Mouse (Mus musculus) regulatory T cell (primary cell): ENCODE data around the gene Rps5.
"Not testable (repeated sequence)": the region's sequence is repeated elsewhere in the genome, so short reads cannot be mapped to it uniquely, and the experiment has no call there.

Experiments used
- in situ Hi-C: fragments of 300-600 bp; cut with MboI, MseI; formaldehyde crosslinking; loops from one replicate; pipeline ENCODE4 v1.15.1; 2025; ENCODE audit warnings: high pct_unique_total_duplicates

Gene Rps5

DNA sequence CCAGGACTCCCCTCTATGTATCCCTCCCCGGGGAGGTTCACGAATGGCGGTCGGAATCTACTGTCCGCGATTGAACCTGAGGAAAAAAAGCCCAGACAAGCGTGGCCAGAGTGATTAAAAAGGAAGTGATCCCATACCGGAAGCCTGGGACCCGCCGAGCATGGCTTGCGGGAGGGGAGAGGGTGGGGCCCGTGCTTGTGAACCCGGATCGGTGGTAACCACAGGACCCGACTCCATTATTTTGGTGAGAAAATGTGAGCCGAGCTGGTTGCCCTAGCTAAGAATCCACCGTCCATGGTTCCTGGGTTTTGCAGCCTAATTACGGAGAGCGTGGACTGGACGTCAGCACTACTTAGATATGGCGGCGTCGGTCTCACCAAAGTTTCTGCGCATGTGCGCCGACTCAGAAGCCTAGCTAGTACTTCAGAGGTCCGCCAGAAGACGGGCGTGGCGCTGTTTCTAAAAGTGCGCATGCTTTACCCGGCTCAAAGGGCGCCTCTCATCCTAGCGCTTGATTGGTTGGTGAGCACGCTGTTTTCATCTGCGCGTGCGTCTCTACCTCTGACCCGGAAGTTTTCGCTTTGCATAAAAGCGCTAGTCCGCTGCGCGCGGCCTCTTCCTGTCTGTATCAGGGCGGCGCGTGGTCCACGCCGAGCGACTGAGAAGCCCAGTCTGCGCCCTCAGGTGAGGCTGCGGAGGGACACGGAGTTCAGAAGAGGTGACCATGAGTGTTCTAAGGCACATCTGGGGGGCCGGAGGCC is at the start of gene Rps5:
Gene Rps5, plus strand, starts transcription at position 586 of the 761 bp plus-strand sequence.
- in situ Hi-C loops = no loop called here

DNA sequence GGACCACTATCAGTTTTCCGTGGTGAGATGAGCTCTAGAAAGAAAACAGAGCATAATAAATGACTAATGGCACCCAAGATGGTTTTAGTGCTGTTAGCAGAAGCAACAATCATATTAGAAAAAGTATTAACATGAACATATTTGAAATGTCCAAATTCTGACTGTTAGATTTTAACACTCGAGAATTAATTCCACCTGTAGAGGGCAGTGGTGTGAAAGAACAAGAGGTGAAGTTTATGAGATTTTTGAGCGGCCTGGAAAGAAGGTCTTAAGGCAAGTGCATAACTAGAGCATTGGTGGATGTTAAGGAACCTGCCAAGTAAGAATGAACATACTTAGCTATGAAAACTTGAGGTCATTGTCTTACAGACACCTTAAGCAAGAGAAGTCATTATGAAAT is 47.8 kb upstream of the Rps5 start:
- in situ Hi-C loops = loop anchor here (25.0 kb wide), 2 partner anchors 387 to 1237 kb away; partner anchors contain the start of gene Zfp606

DNA sequence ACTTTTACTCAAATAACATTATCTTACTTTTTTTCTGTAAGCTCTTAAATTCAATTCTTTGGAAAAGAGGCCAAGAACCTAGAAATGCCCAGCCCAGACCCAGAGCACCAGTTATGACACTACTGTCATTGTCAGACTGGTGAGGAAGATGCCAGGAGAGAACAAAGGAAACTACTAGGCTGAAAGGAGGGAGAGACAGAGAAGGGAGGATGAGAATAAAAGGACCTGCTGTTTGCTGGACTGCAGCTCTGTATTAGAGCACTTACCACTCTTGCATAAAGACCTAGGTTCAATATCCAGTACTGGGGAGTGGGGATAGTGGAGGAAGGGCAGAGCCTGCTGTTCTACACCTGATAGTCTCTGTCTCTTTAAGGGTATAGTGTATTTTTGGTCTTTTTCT is 42.1 kb upstream of the Rps5 start:
- in situ Hi-C loops = no loop called here

DNA sequence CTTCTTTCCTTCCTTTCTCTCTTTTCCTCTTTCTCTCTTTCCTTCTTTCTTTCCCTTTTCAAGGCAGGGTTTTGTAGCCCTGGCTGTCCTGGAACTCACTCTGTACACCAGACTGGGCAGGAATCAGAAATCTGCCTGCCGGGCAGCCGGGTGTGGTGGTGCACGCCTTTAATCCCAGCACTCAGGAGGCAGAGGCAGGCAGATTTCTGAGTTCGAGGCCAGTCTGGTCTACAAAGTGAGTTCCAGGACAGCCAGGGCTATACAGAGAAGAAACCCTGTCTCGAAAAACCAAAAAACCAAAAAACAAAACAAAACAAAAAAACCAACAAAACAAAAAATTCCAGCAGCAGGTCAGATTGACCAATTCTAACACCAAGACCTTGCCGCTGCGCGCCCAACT is 41.6 kb upstream of the Rps5 start:
- in situ Hi-C loops = not testable (repeated sequence)

GRCm38 (mm10) chr7:12880911-12881660 is 41.0 kb upstream of the Rps5 start, which contains the start of gene Zfp128:
Zfp128 (plus strand) TSS chr7:12881177.
- in situ Hi-C loops = no loop called here

GRCm38 (mm10) chr7:12886563-12887266 is 35.4 kb upstream of the Rps5 start:
- in situ Hi-C loops = no loop called here

- in situ Hi-C loops = no loop called here
Measured at GRCm38 (mm10) chr7:12887585-12887984, 34.5 kb upstream of the Rps5 start.

DNA sequence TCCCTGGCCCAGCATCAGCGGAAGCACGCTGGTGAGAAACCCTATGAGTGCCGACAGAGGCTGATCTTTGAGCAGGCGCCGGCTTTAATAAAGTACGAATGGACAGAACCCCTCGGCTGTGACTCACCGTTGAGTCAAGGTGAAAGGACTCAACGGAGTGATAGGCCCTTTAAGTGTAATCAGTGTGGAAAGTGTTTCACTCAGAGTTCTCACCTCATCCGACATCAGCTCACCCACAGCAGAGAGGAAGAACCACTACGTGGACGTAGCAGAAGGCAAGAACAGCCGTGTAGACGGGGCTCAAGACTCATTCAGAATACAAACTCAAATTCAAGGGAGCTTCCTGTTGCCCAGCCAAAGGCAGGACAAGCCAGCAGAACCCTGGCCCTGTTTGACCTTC is 31.2 kb upstream of the Rps5 start:
- in situ Hi-C loops = no loop called here

- in situ Hi-C loops = no loop called here
Measured at GRCm38 (mm10) chr7:12891334-12891733, 30.8 kb upstream of the Rps5 start.

GRCm38 (mm10) chr7:12897655-12898410 is 24.3 kb upstream of the Rps5 start, which contains the start of gene Zscan22:
Zscan22 (plus strand) TSS chr7:12897815.
- in situ Hi-C loops = loop anchor here (5.0 kb wide), 1 partner anchor 379 kb away; the partner anchor contains the start of genes Lig1 and Zswim9

- in situ Hi-C loops = no loop called here
Measured at GRCm38 (mm10) chr7:12901517-12901916, 20.6 kb upstream of the Rps5 start.

GRCm38 (mm10) chr7:12903623-12904022 is 18.5 kb upstream of the Rps5 start:
- in situ Hi-C loops = no loop called here

GRCm38 (mm10) chr7:12905146-12905545 is 16.9 kb upstream of the Rps5 start:
- in situ Hi-C loops = no loop called here

DNA sequence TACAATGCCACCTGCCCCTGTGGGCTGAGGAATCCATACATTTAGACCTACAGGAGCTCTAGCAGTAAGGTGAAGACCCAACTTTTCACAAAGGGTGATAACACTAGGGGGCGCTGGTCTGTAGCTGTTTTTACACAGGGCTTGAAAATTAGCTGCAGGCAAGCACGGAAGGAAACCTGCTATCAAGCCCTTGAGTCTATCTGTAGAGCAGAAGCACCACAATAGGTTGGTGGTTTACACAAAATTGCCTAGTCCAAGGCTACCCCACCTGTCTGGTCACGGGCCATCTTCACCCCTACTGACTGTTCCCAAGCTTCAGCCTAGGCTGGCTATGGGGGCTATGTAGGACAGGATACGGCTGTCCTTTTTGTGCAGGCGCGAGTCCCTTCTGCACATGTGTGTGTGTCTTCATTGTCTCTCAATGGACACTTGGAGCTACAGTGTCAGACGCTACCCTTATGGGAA is 12.6 kb upstream of the Rps5 start:
- in situ Hi-C loops = no loop called here

DNA sequence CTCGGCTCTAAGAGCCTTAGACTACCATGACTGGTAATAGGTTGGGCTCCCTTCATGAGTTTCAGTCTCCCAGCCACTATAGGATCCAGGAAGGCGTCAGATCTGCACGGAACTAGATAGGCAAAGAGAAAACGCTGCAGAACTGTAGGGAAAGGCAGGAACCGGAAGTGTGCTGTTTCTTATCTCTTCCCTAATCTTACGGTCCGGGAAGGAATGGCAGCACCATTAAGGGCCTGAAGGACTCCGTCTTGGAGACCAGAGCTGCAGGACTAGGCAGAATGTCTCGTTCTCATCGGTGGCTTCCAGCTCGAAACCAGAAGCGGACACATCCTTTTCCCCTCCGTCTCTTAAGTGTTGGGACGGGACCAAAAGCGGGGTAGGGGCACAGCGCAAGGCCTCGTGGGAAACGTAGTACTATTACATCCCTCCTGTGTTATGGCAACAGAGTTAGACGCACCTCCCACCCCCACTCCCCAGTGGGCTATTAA is 11.9 kb upstream of the Rps5 start:
- in situ Hi-C loops = no loop called here

DNA sequence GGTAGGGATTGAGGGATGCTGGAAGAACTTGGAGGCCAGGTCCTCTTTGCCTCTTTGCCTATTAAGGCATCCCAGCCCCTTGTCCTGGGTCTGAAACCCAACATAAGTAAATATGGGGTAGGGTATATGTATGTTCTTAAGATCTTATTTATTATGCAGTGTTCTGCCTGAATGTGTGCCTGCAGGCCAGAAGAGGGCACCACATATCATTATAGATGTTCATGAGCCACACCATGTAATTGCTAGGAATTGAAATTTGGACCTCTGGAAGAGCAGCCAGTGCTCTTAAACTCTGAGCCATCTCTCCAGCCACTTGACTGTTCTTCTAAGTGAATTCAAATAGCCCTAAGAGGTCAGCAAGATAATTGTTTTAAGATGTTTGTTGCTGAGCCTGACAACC is 8.5 kb upstream of the Rps5 start:
- in situ Hi-C loops = no loop called here

- in situ Hi-C loops = not testable (repeated sequence)
Measured at GRCm38 (mm10) chr7:12920495-12920894, 1.6 kb upstream of the Rps5 start.

DNA sequence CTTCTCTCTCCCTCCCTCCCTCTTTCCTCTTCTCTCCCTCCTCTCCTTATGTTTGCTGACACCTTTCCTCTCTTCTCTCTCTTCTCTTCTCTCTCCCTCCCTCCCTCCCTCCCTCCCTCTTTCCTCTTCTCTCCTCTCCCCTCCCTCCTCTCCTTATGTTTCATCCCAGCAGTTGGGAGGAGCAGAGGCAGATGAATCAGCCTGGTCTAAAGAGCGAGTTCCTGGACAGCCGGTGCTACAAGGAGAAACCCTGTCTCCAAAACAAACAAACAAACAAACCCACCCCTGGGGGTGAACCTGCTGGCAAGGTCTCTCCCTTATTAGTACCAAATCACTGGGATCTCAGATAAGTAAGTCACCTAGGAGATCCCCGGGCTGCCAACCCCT is 779 bp upstream of the Rps5 start:
- in situ Hi-C loops = no loop called here

DNA sequence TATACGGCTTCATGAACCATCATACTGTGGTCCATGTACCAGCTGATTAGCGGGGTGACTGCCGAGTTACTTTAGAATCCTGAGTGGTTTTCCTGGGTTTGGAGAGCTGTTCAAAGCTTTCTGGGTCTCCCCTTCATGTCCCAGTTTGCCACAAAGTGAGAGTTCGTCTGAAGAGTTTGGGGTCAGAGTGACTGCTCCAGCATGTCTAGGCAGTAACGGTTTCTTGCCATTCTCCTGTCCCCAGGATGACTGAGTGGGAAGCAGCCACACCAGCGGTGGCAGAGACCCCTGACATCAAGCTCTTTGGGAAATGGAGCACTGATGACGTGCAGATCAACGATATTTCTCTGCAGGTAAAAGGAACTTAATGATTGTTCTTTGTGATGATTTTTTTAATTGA is 639 bp downstream of the Rps5 start:
- in situ Hi-C loops = no loop called here

DNA sequence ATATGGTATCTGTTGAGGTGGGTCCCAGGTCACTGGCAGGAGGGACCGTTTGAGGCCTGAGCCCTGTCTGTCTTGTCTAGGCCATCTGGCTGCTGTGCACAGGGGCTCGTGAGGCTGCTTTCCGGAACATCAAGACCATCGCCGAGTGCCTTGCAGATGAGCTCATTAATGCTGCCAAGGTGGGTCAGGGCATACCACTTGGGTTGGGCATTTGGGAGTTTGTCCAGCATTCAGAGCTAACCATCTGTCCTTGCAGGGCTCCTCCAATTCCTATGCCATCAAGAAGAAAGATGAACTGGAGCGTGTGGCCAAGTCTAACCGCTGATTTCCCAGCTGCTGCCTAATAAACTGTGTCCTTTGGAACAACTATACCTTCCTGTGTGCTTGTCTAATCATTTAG is 4.2 kb downstream of the Rps5 start:
- in situ Hi-C loops = no loop called here

DNA sequence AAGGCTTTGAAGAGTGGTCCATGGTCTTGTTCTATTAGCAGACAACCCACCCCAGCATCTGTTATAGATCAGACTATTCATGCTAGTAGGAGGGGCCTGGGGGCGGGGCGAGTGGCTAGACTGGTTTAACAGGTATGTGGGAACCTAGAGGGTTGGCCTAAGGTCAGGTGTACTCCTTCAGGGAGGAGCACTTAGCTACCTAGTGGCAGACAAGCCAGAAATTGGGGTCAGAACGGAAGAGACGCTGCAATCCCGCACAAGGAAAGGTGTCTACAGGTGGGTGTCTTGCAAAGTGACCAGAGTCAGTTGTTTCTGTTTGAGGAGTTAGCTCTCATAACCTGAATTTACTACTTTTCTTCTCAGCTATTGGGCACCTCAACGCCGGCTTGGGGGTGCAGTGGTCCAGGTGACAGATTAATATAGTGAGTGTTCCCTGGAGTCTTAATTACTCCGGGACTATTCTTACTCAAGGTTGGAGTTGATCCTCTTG is 5.1 kb downstream of the Rps5 start, which contains the start of gene Rnf225:
Gene Rnf225, plus strand, starts transcription at position 226 of the 490 bp plus-strand sequence.
- in situ Hi-C loops = no loop called here
